Mouse (Mus musculus) heart, postnatal 14 days (tissue): ENCODE data around the gene Rhoa. TPM values are rescaled to one million over a fixed set of nuclear protein-coding genes. Genes with fewer than 3 reads are reported as not detected.
A peak's percentile ranks its signal among the peaks of the same experiment; 100 is the strongest.
"Not testable (repeated sequence)": the region's sequence is repeated elsewhere in the genome, so short reads cannot be mapped to it uniquely, and the experiment has no call there.

ENCODE experiments used
- DNase-seq, 2 experiments: peaks; one replicate each; pipeline ENCODE4 v3.0.0; 2021 to 2022
- intact Hi-C: fragments of 180-260 bp; cut with DNase I; formaldehyde crosslinking; loops from one replicate; pipeline ENCODE4 v1.15.1; 2025
- long read RNA-seq, 2 experiments: library from polyadenylated mRNA; stranded (forward); transcript quantifications; one replicate each; pipeline ENCODE4 v2.0.0; 2021
- total RNA-seq, 2 experiments: library from RNA; stranded (reverse); gene quantifications; 2 replicates each; pipeline ENCODE4 v1.2.3; 2021

The Rhoa gene
- total RNA-seq, result 100 to 1,000 TPM; 250 to 262 TPM
- long read RNA-seq, experiment 1, transcript Rhoa-205 (6 exons, 852 nt), result minor isoform, 6 of 224 reads
- long read RNA-seq, experiment 1, transcript Rhoa-201 (6 exons, 2,197 nt), result major isoform, 192 of 224 reads
- long read RNA-seq, experiment 1, partial matches to known transcripts, result 21 of 224 reads
- long read RNA-seq, experiment 1, other reads (novel, unspliced or antisense), result 4 of 224 reads
- long read RNA-seq, experiment 2, transcript Rhoa-201 (6 exons, 2,197 nt), result major isoform, 123 of 158 reads
- long read RNA-seq, experiment 2, transcript Rhoa-205 (6 exons, 852 nt), result minor isoform, 7 of 158 reads
- long read RNA-seq, experiment 2, partial matches to known transcripts, result 3 of 158 reads
- long read RNA-seq, experiment 2, other reads (novel, unspliced or antisense), result 25 of 158 reads

- DNase-seq, result peak; percentile 96 to 97
- intact Hi-C loops, result loop anchor here (2.0 kb wide), 1 partner anchor 33 kb away; the partner anchor contains the start of gene Gpx1
Measured at GRCm38 (mm10) chr9:108305629-108306520, at the start of gene Rhoa, which contains the start of gene Tcta. TSS of gene Rhoa (plus strand) at chr9:108306129. TSS of gene Tcta (minus strand) at chr9:108306160.

GRCm38 (mm10) chr9:108260526-108260925 lies 45.4 kb upstream of the Rhoa start:
- intact Hi-C loops, result loop anchor here (5.0 kb wide), 1 partner anchor 48 kb away; no protein-coding TSS in a partner anchor
- DNase-seq, result no peak

DNA sequence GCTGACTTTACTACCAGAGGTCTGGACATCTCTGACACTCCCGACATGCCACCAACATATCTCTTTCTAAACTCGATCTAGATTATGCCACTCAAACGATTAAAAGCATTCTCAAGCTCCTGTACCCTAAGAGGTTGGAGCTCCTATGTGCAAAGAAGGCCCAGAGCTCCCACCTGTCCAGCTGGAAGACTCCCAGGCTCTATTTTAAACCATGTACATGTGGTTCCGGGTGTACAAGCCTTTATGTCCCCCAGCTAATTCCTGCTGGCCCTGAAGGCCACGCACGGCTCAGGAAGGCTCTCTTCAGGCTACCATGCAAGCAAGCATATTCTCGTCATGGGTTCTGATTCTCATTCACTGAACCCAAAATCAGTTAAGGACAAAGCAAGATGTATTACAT lies 44.1 kb upstream of the Rhoa start:
- DNase-seq, result peak in 1 of 2 experiments; percentile 39
- intact Hi-C loops, result loop anchor here (5.0 kb wide), 1 partner anchor 50 kb away; no protein-coding TSS in a partner anchor

GRCm38 (mm10) chr9:108262494-108263049 lies 43.4 kb upstream of the Rhoa start:
- DNase-seq, result peak; percentile 26 to 45
- intact Hi-C loops, result loop anchor here (5.0 kb wide), 1 partner anchor 50 kb away; no protein-coding TSS in a partner anchor

DNA sequence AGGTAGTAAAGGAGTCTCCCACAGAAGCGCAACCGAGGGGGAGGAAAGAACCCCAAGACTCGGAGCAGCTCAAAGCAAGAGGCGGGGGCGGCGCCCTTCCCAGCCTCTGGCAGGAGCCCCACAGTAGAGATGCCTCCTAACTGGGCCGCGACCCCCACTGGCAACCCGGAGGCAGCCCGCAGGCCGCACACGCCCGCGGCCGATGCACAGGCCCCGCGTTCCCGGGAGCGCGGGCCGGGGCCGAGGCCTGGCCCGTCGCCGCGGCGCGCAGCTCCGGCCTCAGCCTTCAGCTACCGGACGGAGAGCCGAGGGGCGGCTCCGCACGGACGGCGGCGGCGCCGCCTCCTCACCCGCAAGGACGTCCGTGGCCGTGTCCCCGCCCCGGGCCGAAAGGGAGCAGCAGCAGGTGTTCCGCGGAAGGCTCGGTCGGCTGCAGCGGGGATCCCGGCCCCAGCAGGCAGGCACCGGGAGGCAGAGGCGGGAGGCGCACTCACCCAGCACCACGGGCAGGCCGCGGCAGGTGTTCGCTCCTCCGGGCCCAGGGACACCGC lies 42.7 kb upstream of the Rhoa start:
- DNase-seq, result peak in 1 of 2 experiments; percentile 43
- intact Hi-C loops, result loop anchor here (5.0 kb wide), 1 partner anchor 51 kb away; no protein-coding TSS in a partner anchor

GRCm38 (mm10) chr9:108263690-108264190 lies 42.2 kb upstream of the Rhoa start, which contains the start of gene Dag1:
TSS of gene Dag1 (minus strand) at chr9:108263958.
- intact Hi-C loops, result loop anchor here (2.0 to 5.0 kb wide), 2 partner anchors 17 to 51 kb away; no protein-coding TSS in a partner anchor
- peak; percentile 99 to 100 for DNase-seq

GRCm38 (mm10) chr9:108264191-108264921 lies 41.6 kb upstream of the Rhoa start:
- intact Hi-C loops, result loop anchor here (2.0 to 5.0 kb wide), 2 partner anchors 16 to 52 kb away; no protein-coding TSS in a partner anchor
- peak; percentile 72 to 78 for DNase-seq

- no peak for DNase-seq
- intact Hi-C loops, result no loop called here
Measured at GRCm38 (mm10) chr9:108266261-108266935, 39.5 kb upstream of the Rhoa start.

- peak; percentile 59 to 67 for DNase-seq
- intact Hi-C loops, result no loop called here
Measured at GRCm38 (mm10) chr9:108267691-108268090, 38.2 kb upstream of the Rhoa start.

DNA sequence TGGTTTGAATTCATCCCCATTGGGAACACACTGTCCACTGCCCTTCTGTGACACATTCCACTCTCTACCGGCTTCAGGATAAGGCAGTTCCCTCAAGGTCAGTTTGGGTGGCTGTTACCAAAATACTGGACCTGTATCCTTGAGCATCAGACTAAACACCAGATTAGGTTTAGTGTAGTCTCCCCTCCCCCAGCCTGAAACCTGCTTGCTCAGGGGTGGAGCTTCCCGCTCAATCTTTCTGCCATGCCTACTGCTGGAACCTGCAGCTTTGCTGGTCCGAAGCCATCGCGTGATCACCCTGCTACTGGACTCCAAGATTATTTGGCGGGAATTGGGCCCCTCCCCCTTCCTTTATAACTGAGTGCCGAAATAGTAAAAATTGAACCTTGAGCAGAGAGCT lies 37.2 kb upstream of the Rhoa start:
- peak; percentile 26 to 43 for DNase-seq
- intact Hi-C loops, result not testable (repeated sequence)

GRCm38 (mm10) chr9:108271941-108272340 lies 34.0 kb upstream of the Rhoa start:
- DNase-seq, result no peak
- intact Hi-C loops, result no loop called here

GRCm38 (mm10) chr9:108272691-108273090 lies 33.2 kb upstream of the Rhoa start:
- no peak for DNase-seq
- intact Hi-C loops, result no loop called here

DNA sequence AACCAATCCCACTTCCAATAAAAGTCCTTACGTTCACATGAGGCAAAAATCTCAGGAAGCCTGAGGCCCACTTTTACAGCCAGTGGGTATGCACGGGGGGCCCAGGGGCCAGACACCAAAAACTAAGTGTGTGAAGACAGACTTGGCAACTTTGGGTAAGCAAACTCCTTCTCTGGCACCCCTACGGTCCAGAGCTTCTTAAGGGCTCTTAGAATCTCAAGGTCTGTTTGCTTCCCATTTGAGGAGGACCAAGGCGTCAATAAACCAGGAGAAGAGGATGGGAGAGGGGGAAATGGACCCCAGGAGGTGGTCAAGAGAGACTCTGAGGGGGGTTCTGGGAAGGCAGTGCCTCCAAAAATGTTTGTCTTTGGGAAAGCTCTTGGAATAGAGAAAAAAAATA lies 32.4 kb upstream of the Rhoa start:
- no peak for DNase-seq
- intact Hi-C loops, result no loop called here

DNA sequence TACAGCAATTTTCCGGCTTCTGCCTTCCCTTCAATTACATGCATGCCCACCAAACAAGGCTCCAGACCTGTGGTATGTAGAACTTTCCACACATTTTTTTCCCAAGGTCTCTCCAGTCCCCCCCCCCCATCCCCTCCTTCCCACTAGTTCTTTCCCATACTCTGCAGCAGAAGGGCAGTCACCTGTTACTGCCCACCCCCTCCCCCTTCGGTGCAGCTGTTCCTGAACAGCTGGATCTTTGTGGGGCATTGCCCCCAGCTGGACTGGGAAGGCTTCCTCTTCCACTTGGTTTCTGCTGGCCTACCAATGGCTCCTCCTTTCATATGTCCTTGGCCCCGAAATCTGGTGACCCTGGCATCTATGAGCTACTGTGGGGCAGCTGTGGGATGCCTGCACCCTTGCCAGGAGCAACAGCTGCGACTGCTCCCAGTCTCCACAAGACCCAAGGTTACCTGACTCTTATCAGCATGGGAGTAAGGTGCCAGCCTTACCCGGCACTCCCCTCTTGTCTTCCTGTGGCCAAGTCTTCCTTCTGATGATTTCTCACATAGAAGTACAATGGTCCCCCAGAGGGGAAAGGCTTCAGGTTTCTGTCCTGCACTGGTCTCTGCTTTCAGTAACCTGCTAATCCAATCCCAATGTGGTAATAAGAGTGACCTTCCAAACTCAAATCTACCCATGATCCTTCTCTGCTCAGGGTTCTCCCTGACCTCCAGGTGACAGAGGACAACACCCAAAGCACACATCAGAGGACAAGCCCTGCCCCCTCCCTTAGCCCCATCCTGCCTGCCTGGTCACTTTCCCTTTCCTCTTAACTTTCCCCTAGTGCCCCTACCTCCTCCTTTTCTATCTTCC lies 31.2 kb upstream of the Rhoa start:
- intact Hi-C loops, result no loop called here
- no peak for DNase-seq

DNA sequence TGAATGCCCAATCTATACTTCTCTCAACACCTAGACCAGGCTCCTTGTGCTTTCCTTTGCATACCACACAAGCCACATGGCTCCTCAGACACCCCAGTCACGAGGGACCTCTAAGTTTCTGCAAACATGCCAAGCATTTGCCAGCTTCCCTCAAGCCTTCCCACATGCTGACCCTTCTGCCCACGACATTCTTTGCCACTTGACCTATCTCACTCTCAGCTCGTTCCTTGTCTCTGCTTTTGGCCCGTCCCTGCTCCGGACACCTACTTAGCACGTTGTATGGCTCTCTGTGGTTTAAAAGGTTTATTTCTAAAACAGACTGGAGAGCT lies 30.6 kb upstream of the Rhoa start:
- intact Hi-C loops, result no loop called here
- DNase-seq, result no peak

- intact Hi-C loops, result no loop called here
- peak; percentile 40 to 60 for DNase-seq
Measured at GRCm38 (mm10) chr9:108278697-108279450, 27.1 kb upstream of the Rhoa start.
